Mouse (Mus musculus): Measurements from ENCODE around the gene Fam107b. TPM values are rescaled to one million over a fixed set of nuclear protein-coding genes. Genes with fewer than 3 reads are reported as not detected.

Gene Fam107b
- polyA plus RNA-seq, 1 experiment from 2014 or later, result 20.5 TPM

- ATAC-seq (no peak), DNase-seq (ENCODE audit: low spot score) (no peak)
- 83% methylated on average over 3 of the region's 3 CpGs for WGBS
- Histone ChIP-seq H3K4me1 (ENCODE audit: insufficient read depth, low read depth, low read length) (no peaks in the 10 kb centered on the region), H3K4me2 (replicated peaks; ENCODE audit: low read depth, low read length) (no peak overlapping the region), H3K9ac (replicated peaks; ENCODE audit: low read depth) (no peak overlapping the region), H3K27me3 (replicated peaks; ENCODE audit: insufficient read depth, low read length) (no peaks in the 10 kb centered on the region), H3K9me3 (ENCODE audit: low read length) (no peaks in the 10 kb centered on the region), H3K4me3 (ENCODE audit: low read depth, low read length) (no peak overlapping the region), H3K27ac (ENCODE audit: low read length) (no peak overlapping the region), H3K36me3 (ENCODE audit: insufficient read depth, low read length) (no peaks in the 10 kb centered on the region)
- TF ChIP-seq CTCF (IDR thresholded peaks at IDR 0.05) (no peak), EP300 (IDR thresholded peaks at IDR 0.05) (no peak)
Observed at GRCm38 (mm10) chr2:3817626-3818025, 247.3 kb downstream of the Fam107b start.

GRCm38 (mm10) chr2:3822483-3823455, 252.5 kb downstream of the Fam107b start:
- ATAC-seq, result no peak

More at GRCm38 (mm10) chr2:3822483-3823455, 252.5 kb downstream of the Fam107b start:
- 44% methylated on average over 8 of the region's 8 CpGs for WGBS
- no peaks in the 10 kb centered on the region for H3K27me3 ChIP-seq (replicated peaks; ENCODE audit: insufficient read depth, low read length)
- TF ChIP-seq EP300 (IDR thresholded peaks at IDR 0.05), result no peak
- no peak for TF ChIP-seq CTCF (IDR thresholded peaks at IDR 0.05)
- H3K4me1 ChIP-seq (ENCODE audit: insufficient read depth, low read depth, low read length), result no peaks in the 10 kb centered on the region
- no peak for DNase-seq (ENCODE audit: low spot score)
- no peaks in the 10 kb centered on the region for H3K9me3 ChIP-seq (ENCODE audit: low read length)
- H3K36me3 ChIP-seq (ENCODE audit: insufficient read depth, low read length), result no peaks in the 10 kb centered on the region
- H3K27ac ChIP-seq (ENCODE audit: low read length), result no peak overlapping the region
- no peak overlapping the region for H3K4me3 ChIP-seq (ENCODE audit: low read depth, low read length)
- no peak overlapping the region for H3K9ac ChIP-seq (replicated peaks; ENCODE audit: low read depth)
- H3K4me2 ChIP-seq (replicated peaks; ENCODE audit: low read depth, low read length), result no peak overlapping the region

Other genes starting within 250 kb of the Fam107b start
- 8.9 and 10.0 TPM in 2 replicates for gene Rpp38, start 237.8 kb upstream of the Fam107b start, polyA plus RNA-seq (2015; fragmentation: Nextera tagmentation; extraction: Ambion mirVana)
- 2.5 and 3.3 TPM in 2 replicates for gene Acbd7, start 234.3 kb upstream of the Fam107b start, polyA plus RNA-seq (2015; fragmentation: Nextera tagmentation; extraction: Ambion mirVana)
- 1.3 TPM in 1 of 2 replicates, not detected in the other for gene Olah, start 173.3 kb upstream of the Fam107b start, polyA plus RNA-seq (2015; fragmentation: Nextera tagmentation; extraction: Ambion mirVana)
- gene Meig1, start 147.8 kb upstream of the Fam107b start, polyA plus RNA-seq (2015; fragmentation: Nextera tagmentation; extraction: Ambion mirVana), result 27.0 and 34.6 TPM in 2 replicates
- 3.0 and 4.0 TPM in 2 replicates for gene Dclre1c, start 146.4 kb upstream of the Fam107b start, polyA plus RNA-seq (2015; fragmentation: Nextera tagmentation; extraction: Ambion mirVana)
- 1.3 and 1.6 TPM in 2 replicates for gene Suv39h2, start 95.5 kb upstream of the Fam107b start, polyA plus RNA-seq (2015; fragmentation: Nextera tagmentation; extraction: Ambion mirVana)
- 0.94 and 1.0 TPM in 2 replicates for gene Gm45902, start 57.7 kb upstream of the Fam107b start, polyA plus RNA-seq (2015; fragmentation: Nextera tagmentation; extraction: Ambion mirVana)
- gene Hspa14, start 57.7 kb upstream of the Fam107b start, polyA plus RNA-seq (2015; fragmentation: Nextera tagmentation; extraction: Ambion mirVana), result 46.8 and 46.9 TPM in 2 replicates
- 0.42 and 0.49 TPM in 2 replicates for gene Cdnf, start 57.5 kb upstream of the Fam107b start, polyA plus RNA-seq (2015; fragmentation: Nextera tagmentation; extraction: Ambion mirVana)

Data from lung, postnatal 0 days (tissue).